Mouse (Mus musculus): ENCODE results near the gene Nmrk1.
"Not testable (repeated sequence)": the region's sequence is repeated elsewhere in the genome, so short reads cannot be mapped to it uniquely, and the experiment has no call there.

Gene Nmrk1

DNA sequence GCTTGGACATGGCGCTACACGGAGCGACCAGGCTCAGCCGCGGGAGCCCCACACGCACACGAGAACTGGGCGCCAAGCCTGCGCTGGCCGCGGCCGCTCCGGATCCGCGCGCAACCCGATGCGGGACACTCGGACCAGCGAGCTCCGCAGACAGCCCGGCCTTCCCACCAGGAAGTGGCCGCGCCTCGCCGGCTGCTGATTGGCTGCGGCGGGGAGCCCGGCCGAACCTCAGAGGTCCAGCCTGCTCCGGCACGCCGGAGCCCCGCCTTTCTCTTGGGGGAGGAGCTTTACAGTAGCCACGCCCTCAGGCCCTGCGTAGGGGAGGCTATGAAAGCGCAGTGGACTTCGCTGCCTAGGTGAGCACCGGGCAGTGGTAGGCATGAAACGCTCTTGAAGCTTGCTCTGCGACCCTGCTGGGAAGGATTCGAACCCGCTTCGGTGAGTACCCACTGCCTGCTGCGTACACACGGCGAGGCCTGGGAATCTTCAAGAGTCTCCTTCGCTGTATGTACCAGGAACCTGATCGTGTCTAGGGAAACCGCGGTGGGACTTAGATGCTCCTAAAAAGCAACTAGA is at the start of gene Nmrk1, which contains the start of gene Ostf1:
Gene Nmrk1, plus strand, starts transcription at position 307 of the 576 bp plus-strand sequence.
Gene Ostf1, minus strand, starts transcription at position 180 of the 576 bp plus-strand sequence.
- peak; percentile 99 for DNase-seq

DNA sequence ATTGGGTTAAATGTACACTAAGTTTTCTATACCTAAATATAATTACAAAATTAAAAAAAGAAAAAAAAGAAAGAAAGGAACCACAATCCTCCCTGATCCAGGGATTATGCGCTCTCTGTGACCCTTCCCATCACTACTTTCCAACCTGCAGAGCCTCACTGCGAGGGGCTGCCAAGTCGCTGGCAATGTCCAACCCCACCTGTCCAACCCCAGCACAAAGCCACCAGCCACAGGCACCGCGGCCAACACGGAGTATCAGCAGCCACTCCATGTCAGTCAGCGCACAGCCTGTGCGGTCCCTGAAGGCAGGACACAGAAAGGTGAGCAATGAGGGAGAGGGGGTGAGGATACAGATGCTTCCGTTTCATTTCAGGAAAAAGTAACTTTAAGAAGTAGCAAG is 49.5 kb upstream of the Nmrk1 start:
- no peak for DNase-seq

DNA sequence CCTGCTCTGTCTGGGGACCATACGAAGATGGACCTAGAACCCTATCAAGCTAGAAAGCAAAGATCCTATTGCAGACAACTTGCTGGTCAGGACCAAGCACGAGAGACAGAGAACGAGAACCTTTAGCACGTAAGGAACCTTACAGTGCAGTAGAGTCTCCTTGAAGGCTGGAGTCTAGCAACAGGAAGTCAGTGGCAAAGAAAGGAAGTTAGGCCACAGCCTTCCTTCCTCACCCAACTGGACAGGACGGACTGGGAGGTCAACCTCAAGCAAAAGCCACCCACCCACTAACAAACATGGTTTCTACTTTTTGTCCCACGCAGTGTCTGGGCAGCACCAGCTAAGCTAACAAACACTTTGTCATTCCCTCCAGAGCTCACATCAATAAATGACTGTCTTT is 48.9 kb upstream of the Nmrk1 start:
- no peak for DNase-seq

DNA sequence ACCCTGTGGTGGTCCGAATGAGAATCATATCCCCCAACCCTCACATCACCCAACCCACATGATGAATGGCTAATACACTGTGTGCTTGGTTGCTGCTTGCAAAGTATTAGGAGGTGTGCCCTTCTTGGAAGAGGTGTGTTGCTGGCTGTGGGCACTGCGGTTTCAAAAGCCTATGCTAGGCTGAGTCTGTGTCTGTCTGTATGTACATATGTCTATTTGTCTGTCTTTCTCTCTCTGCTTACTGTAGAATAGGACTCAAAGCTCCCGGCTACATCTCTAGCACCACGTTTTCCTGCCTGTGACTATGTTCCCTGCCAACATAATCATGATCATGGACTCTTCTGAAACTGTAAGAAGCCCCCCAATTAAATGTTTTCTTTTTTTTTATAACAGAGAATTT is 48.0 kb upstream of the Nmrk1 start:
- DNase-seq, result no peak

DNA sequence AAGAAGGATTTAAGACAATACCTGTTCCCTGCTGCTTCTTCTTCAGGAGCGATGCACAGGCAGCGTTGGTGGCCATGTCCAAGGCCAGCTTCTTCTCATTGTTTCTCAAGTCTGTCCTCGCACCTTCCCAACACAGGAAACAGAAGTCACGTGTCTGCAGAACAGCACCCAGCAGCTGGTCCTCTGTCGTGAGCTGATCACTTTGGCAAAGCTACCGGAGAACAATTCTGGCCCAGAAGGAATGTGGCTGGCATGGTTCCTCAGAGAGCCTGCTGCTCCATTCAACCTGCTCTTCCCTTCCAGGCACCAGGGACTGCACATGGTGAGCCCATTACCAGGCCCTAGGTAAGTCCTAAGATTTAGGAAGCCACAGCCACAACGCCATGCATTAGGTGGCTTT is 47.1 kb upstream of the Nmrk1 start:
- no peak for DNase-seq

DNA sequence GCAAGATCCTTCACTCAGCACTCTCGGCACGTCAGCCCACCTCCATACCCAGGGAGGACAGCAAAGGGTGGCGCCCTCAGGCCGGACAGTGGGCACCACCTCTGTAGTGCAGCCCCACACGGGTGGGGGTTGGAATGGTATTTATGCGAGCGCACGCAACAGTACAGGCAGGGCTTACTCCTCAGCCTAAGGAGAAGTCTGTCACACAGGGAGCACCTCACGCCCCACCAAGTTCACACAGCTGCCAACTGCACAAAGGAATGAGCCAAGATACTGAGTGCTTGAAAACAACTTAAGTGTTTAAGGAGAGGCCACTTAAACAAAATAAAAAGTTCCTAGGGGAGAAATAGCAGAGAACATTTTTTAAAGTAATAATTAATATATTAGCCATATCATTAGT is 44.6 kb upstream of the Nmrk1 start:
- DNase-seq, result peak; percentile 21

DNA sequence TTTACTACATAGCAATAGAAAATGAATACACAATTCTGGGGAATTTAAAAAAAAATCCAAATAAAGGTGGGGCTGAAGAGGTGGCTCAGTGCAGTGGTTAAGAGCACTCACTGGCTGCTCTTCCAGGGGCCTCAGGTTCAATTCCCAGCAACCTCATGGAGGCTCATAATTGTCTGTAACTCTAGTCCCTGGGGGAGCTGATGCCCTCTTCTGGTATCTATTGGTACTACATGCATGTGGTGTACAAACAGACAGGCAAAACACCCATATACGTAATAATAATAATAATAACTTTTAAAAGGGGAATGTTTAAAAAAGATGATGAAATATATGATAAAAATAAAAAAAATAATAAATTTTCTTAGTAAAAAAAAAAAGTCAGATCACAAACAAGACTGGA is 43.5 kb upstream of the Nmrk1 start:
- peak; percentile 41 for DNase-seq

DNA sequence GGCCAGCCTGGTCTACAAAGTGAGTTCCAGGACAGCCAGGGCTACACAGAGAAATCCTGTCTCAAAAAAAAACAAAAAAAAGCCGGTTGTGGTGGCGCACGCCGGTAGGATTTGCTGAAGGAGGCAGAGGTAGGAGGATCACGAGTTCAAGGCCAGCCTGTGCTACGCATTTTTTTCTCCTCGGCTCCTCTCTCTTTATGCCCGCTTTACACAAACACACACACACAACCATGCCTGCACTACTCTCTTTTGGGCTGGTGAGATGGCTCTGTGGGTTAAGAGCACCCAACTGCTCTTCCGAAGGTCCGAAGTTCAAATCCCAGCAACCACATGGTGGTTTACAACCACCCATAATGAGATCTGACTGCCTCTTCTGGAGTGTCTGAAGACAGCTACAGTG is 42.9 kb upstream of the Nmrk1 start:
- not testable (repeated sequence) for DNase-seq

DNA sequence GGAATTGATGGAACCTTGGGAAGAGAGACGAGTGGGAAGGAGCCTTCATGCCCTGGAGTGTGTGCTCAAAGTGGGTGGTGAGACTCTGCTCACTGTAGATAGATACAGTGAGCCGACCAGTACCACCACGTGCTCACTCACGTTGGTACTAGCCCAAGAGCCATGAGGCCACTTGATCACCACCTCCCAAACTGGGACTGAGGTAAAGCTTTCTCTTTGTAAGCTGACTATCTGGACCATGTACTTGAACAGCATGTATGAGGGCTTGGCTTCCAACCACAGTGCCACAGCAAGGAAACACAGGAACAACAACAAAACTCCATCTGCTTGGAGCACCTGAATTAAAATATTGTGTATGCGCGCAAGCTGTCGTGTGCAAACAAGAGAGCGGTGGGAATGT is 42.5 kb upstream of the Nmrk1 start:
- DNase-seq, result no peak

DNA sequence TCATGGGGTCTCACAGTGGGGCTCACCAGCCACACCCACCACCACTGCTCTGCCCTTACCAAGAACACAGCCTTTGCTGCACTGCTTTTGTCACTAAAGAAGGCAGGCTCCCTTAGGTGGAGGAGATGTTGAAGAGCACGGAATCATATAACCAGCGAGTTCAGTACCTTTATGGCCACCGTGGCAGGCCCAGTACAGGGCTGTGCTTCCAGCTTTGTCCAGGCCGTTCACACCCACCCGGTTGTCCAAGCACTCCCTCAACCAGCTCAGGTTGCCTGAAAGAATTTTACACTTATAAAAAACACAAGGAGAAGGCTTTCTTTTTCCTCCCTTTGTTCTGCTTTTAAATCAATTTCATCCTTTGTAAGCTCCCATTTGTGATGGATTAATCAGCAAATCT is 41.5 kb upstream of the Nmrk1 start:
- no peak for DNase-seq

DNA sequence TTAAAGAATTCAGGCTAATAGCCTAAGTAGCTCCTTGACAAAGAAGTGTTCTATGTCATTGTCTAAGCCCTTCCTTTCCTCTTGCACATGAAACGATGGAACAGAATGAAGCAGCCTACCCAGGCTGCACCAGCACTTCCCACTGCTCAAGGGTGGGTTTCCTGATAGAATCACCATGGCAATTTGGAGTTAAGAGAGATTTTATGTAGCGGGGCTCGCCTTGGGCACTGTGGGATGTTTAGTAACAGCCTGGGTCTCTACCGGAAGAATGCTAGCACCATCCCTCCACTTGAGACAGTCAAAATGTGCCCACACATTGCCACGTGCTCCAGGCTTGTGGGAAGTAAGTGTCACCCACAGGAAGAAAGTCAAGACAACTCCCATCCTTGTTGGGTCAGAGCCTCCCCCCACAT is 40.8 kb upstream of the Nmrk1 start:
- DNase-seq, result no peak

DNA sequence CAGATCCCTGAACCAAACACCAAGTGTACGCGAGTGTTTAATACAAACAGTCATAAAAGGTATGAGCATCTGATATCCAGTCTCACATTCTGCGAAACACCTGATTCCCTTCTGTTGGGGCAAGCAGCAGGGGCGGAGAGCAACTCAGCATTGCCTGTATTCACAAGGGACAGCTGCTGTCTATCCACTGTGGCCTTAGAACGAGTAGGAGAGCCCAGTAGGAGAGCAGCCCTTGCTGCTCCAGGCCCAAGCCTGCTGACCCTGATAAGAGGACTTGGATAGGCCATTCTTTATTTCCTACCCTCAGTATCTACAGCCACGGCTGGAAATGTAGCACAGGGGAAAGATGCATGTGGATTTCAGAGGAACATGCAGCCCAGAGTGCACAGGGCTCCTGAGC is 38.8 kb upstream of the Nmrk1 start:
- DNase-seq, result no peak

DNA sequence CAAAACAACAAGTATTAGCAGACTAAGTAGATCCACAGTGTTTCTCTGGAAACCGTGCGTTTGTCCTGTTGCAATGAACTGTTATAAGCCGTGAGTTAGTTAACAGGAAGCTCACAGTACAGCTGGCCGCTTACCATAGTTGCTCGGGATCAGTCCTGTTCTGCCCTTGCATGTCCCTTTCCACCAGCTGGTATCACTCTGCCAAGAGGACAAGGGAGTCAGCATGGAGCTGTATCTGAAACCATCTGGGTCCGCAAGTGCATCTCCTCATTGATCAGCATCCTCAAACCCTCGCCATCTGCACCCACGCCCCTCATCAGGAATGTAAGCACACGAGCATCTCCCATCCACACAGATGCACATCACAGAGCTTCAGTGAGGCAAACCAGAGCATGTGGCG is 38.0 kb upstream of the Nmrk1 start:
- DNase-seq, result peak; percentile 38

DNA sequence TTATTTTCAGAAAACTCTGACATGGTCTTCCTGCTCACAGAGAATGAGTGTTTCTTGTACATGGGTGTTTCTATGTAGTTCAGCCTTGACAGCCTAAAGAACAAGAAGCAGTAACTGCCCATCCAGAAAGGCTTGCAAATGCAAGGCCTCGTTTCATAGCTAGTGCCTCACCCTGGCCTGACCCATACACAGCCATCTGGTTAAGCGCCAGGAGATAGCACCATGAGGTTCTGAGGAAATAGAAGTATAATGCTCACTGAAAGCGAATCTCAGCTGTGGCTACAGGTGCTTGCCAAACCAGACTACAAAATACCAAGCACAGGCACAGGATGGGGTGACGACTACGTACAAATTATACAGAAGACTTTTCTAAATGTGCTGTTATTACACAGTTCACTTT is 34.9 kb upstream of the Nmrk1 start:
- DNase-seq, result no peak

DNA sequence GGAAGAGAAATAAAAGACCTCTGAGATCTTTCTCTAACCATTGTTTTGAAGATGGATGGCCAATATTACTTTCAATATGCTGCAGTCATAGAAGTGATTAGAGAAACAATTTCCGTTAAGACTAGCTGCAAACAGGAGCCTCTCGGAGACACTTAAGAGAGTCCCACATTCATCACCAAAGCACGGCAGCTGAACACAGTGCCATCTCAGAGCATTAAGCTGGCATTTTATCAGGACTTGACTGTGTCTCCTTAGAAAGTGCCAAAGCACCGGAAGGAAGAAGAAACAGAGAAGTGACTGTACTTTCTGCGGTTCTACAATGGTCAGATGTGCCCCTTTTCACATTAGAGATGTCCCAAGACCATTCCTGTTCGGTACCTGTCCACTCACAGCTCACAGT is 34.0 kb upstream of the Nmrk1 start:
- DNase-seq, result no peak

DNA sequence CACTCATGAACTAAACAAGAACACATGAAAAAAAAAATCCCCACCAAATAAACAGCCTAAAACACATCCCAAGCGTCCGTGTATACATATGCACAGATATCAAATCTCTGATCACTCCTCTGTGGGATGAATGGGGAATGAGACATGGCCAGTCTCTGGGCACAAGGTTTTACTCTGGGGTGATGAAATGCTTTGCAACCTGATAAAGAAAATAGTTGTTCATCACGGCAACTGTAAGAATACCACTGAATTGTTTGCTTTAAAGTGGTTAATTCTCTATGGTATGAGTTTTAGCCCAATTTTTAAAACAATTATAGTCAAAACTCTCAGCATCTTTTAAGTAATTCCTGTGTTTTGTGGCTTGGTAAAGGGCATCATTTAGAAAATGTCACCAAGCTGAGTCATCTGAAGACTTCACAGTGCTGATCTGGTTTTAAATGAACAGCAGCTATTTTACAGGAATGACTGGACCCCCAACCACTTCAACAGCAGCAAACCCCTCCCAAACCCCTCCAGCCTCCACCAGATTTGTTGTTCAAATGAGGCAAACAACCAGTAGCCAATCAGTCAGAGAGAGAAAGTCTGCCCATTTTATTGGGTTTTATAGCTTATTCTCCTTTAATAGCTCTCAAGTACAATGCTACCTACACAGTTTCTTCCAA is 33.4 kb upstream of the Nmrk1 start:
- no peak for DNase-seq

DNA sequence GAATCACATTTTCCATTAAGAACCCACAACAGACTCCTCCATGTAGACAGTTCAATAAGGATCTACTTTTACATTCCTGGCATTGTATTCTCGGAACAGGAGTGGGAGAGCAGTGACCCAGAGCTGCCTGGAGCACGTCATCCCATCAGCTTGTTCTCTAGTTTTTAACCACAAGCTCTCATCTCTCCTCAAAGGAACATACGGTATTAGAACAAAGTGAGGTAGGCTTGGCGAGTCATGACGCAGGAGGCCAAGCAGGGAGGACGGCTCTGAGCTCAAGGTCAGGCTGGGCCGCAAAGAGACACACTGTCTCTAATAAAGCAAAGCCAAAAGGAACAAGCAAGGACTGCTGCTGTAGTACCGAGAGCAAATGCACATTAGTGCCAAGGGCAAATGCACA is 32.7 kb upstream of the Nmrk1 start:
- no peak for DNase-seq

DNA sequence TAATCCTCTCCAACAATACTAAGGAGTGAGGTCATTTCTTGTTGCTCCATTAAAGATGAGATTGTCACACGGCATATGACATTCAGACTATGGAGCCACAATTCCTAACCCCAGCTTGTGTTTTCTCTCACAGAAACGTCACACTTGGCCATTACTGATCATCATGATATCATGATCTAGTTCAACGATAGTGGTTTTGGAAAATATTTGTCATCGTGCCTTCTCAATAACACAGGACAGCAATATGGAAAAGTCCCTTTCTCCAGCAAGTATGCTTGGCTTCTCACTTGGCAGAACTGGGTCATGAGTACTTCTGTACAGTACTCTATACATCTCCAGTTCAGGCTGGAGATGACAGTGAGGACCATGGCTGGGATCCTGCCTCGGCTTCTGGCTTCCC is 32.1 kb upstream of the Nmrk1 start:
- no peak for DNase-seq

DNA sequence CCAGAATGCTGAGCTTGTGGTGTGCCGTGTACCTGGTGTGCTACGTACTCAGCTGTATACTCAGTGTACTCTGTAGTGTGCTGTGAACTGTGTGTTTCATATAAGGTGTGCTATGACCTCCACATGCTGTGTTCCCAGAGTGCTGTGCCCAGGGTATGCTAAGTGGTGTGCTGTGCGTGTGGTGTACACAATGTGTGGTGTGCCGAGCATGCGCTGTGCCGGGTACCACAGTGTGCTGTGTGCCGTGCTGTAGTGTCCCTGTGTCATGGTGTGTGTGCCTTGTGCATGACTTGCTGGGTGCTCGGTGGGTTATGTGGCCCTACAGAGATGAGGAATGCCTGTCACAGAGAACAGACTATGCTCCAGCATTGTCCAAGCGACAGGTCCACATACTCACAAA is 31.1 kb upstream of the Nmrk1 start:
- DNase-seq, result no peak

DNA sequence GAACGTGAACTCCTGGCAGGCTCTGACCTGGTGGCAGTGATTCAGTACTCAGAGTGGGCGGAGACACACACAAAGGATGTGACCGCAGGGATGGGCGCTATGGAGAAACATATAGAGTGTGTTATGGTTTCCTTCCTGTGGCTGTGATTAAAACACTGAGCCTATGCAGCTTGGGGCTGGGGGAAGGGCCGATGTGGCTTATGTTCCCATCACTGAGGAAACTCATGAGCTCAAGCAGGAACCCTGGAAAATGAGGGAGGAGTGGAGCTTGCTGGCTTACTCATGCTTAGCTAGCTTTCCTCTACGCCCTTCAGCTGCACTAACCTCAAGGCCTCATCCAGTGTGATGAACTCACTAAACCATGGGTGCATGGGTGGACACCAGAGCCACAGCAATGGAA is 28.7 kb upstream of the Nmrk1 start:
- DNase-seq, result no peak

DNA sequence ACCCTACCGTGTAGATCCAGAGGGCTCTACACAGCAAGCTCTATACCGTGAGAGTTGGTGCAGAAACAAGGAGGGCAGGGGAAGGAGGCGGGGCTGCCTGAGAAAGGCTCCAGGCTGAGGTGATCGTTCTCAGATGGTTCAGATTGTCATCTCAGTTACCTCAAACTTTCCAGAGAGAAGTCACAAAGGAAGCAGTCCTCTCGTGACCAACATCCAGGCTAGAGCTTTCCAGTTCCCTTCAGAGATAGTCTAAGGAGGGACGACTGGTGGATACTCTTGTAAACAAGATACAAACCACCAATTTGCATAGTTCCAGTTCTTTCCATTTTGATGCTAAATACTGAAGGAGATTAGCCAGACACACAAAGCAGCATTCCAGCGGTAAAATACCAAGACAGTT is 23.8 kb upstream of the Nmrk1 start:
- DNase-seq, result no peak

DNA sequence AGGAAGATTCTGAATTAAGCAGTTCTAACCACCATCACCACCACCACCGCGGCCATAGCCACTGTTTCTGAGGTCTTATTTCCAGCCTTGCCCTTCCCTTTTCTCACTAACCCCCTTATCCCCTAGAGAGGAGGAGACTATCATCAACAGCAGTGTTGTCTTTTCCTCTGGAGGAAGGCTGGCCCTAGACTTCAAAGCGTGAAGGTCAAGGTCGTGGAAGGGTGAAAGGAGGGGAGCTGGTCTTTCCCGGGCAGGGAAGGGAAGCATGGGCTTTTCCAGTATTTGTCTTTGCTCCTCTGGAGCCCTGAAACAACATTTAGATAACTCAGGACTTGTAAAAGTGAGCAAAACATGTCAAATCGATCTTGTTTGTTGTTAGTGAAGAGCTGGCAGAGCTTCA is 22.8 kb upstream of the Nmrk1 start:
- DNase-seq, result no peak

DNA sequence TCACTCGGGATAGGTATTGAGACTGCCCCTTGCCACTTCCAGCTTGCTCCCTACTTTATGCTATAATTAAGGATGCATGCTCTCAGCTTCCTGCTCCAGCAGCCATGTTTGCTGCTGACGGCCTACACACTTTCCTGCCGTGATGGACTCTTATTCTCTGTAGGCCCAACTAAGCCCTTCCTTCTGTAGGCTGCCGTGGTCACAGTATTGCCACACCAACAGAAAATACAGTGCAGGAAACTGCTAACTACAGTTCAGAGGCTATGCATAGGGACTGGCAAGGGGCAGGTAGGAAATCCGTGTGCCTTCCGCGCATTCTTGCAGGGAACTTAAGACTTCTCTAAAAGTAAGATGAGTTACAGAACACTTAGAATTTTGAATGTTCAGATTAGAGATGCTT is 17.4 kb upstream of the Nmrk1 start:
- no peak for DNase-seq

DNA sequence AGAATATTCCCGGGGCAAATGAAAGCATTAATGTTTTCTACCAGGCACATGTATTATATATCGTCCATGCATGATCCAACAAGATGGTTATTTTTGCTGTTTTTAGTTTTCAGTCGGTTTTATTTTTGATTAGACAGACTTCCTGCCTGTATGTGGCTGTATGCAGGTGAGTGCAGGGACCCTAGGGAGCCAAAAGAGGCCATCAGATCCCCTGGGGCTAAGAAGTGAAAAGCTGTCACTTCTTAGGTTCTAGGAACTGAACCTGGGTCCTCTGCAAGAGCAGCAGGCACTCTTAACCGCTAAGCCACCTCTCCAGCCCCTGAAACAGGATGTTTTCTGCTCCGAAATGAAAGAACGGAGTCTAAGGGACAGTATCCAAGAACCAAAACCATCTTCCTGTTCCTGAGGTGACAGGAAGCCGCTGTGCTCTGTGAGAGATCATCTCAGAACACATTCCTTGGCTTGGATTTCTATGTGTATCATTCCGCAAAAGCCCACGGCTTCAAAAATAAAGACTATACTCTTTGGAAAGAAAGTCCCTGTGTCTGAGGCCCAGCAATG is 16.0 kb upstream of the Nmrk1 start:
- peak; percentile 28 for DNase-seq

DNA sequence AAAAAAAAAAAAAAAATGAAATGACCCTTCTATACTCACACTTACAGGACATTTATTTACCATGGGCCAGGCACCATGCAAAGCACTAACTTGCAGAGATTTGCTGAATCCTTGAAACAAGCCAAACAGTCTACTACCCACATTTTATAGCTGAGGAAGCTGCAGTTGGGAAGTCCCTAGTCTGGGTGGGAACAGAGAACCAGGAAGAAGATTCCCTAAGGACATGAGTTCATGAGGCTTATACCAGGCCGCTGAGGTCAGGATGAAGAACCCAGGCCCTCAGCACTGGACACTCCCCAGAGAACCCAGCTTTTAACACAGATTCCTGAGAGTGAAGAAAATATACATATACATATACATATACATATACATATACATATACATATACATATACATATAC is 14.2 kb upstream of the Nmrk1 start:
- DNase-seq, result no peak
